Mouse (Mus musculus) ES-Bruce4 (cell line): Measurements from ENCODE around the gene Cycs. TPM values are rescaled to one million over a fixed set of nuclear protein-coding genes. Genes with fewer than 3 reads are reported as not detected.

Experiments used
- H3K27ac ChIP-seq: 2 replicates; pipeline ENCODE4 v1.5.1; 2012; ENCODE audit warnings: low read length, inconsistent platforms; ENCODE audit not compliant: insufficient read depth
- H3K27me3 ChIP-seq: 2 replicates; pipeline ENCODE4 v1.6.1; 2012; ENCODE audit warnings: mild to moderate bottlenecking, low read length, inconsistent platforms; ENCODE audit not compliant: control insufficient read depth, poor library complexity, insufficient read depth, severe bottlenecking
- H3K36me3 ChIP-seq: 2 replicates; pipeline ENCODE4 v1.6.1; 2012; ENCODE audit warnings: inconsistent platforms, mild to moderate bottlenecking, low read length, moderate library complexity; ENCODE audit not compliant: control insufficient read depth, poor library complexity, insufficient read depth, severe bottlenecking
- H3K4me1 ChIP-seq: one replicate; pipeline ENCODE4 v1.8.1; 2011; ENCODE audit warnings: low read length; ENCODE audit not compliant: control insufficient read depth, insufficient read depth
- H3K4me3 ChIP-seq: 2 replicates; pipeline ENCODE4 v1.5.1; 2011; ENCODE audit warnings: low read depth, mild to moderate bottlenecking, low read length
- H3K9ac ChIP-seq: 2 replicates; pipeline ENCODE4 v1.6.1; 2012; ENCODE audit warnings: low read depth, mild to moderate bottlenecking, inconsistent platforms; ENCODE audit not compliant: poor library complexity, severe bottlenecking
- H3K9me3 ChIP-seq: replicated peaks from 2 replicates; pipeline ENCODE4 v1.6.1; 2012; ENCODE audit warnings: mild to moderate bottlenecking, low read length, inconsistent platforms; ENCODE audit not compliant: control insufficient read depth, poor library complexity, insufficient read depth, severe bottlenecking
- CTCF ChIP-seq: IDR thresholded peaks from one replicate; pipeline ENCODE4 v1.8.1; 2011; ENCODE audit warnings: low read depth, low read length
- EP300 ChIP-seq: IDR thresholded peaks from 2 replicates; pipeline ENCODE4 v1.6.1; 2011; ENCODE audit warnings: low read depth, low read length; ENCODE audit not compliant: insufficient read depth
- POLR2A ChIP-seq: IDR thresholded peaks from one replicate; pipeline ENCODE4 v1.8.1; 2011; ENCODE audit warnings: low read length; ENCODE audit not compliant: insufficient read depth
- polyA plus RNA-seq: library from polyadenylated mRNA; stranded (reverse); fragments of >200 nt; gene quantifications from 2 replicates; pipeline ENCODE4 v1.2.4, GENCODE M21; 2011; ENCODE audit warnings: low read depth; ENCODE audit not compliant: missing spikeins, insufficient read depth, insufficient read length

Gene Cycs
- polyA plus RNA-seq, 1 experiment: 11.9 TPM

GRCm38 (mm10) chr6:50571661-50572060, 5.3 kb upstream of the Cycs start:
- no peaks in the 10 kb centered on the region for H3K9me3 ChIP-seq
- no peak overlapping the region for H3K4me3 ChIP-seq
- no peak overlapping the region for H3K27ac ChIP-seq
- no peak for TF ChIP-seq POLR2A
- TF ChIP-seq CTCF: no peak
- no peak for TF ChIP-seq EP300
- H3K27me3 ChIP-seq: 0 out of 2 replicates have a peak, but pooled peaks cover 1% of the 10 kb centered on the region
- H3K4me1 ChIP-seq: no peaks in the 10 kb centered on the region
- H3K36me3 ChIP-seq: no peaks in the 10 kb centered on the region
- H3K9ac ChIP-seq: no peak overlapping the region

- Histone ChIP-seq H3K4me3 (peak overlapping the region; percentile 78), H3K9me3 (no peaks in the 10 kb centered on the region), H3K27me3 (no peaks in the 10 kb centered on the region), H3K36me3 (peaks cover 9% of the 10 kb centered on the region), H3K4me1 (no peaks in the 10 kb centered on the region), H3K9ac (peak overlapping the region; percentile 48), H3K27ac (peak overlapping the region; percentile 5; the same call in 1 of the 2 replicates)
- TF ChIP-seq CTCF: no peak
- no peak for TF ChIP-seq EP300
- no peak for TF ChIP-seq POLR2A
Observed at GRCm38 (mm10) chr6:50566997-50567255, 588 bp upstream of the Cycs start.

- peaks cover 9% of the 10 kb centered on the region for H3K36me3 ChIP-seq
- H3K4me3 ChIP-seq: no peak overlapping the region
- H3K9me3 ChIP-seq: no peaks in the 10 kb centered on the region
- H3K4me1 ChIP-seq: no peaks in the 10 kb centered on the region
- H3K27ac ChIP-seq: no peak overlapping the region
- no peaks in the 10 kb centered on the region for H3K27me3 ChIP-seq
- no peak overlapping the region for H3K9ac ChIP-seq
- TF ChIP-seq CTCF (no peak), EP300 (no peak), POLR2A (no peak)
Observed at GRCm38 (mm10) chr6:50563651-50564050, 2.7 kb downstream of the Cycs start.

GRCm38 (mm10) chr6:50562421-50562820, 3.9 kb downstream of the Cycs start:
- H3K9ac ChIP-seq: no peak overlapping the region
- no peak overlapping the region for H3K27ac ChIP-seq
- TF ChIP-seq CTCF: no peak
- TF ChIP-seq EP300: no peak
- TF ChIP-seq POLR2A: no peak

GRCm38 (mm10) chr6:50560776-50561175, 5.6 kb downstream of the Cycs start:
- Histone ChIP-seq H3K9ac (no peak overlapping the region), H3K9me3 (no peaks in the 10 kb centered on the region), H3K4me3 (no peak overlapping the region), H3K27me3 (no peaks in the 10 kb centered on the region), H3K27ac (no peak overlapping the region), H3K36me3 (peaks cover 9% of the 10 kb centered on the region), H3K4me1 (no peaks in the 10 kb centered on the region)
- TF ChIP-seq CTCF (no peak), POLR2A (no peak), EP300 (no peak)

More at GRCm38 (mm10) chr6:50562421-50562820, 3.9 kb downstream of the Cycs start:
- H3K27me3 ChIP-seq: no peaks in the 10 kb centered on the region
- peaks cover 9% of the 10 kb centered on the region for H3K36me3 ChIP-seq
- no peaks in the 10 kb centered on the region for H3K9me3 ChIP-seq
- H3K4me3 ChIP-seq: no peak overlapping the region
- H3K4me1 ChIP-seq: no peaks in the 10 kb centered on the region

GRCm38 (mm10) chr6:50558877-50559276, 7.5 kb downstream of the Cycs start:
- Histone ChIP-seq H3K4me3 (no peak overlapping the region), H3K36me3 (peaks cover 5% of the 10 kb centered on the region), H3K4me1 (no peaks in the 10 kb centered on the region), H3K27me3 (no peaks in the 10 kb centered on the region), H3K9ac (no peak overlapping the region), H3K27ac (no peak overlapping the region), H3K9me3 (no peaks in the 10 kb centered on the region)
- TF ChIP-seq CTCF (no peak), POLR2A (no peak), EP300 (no peak)
